Mouse (Mus musculus) left cerebral cortex, adult 9 months (tissue): ENCODE data around the gene Tcte2.

Experiments
- DNase-seq, 2 experiments: peaks; one replicate each; pipeline ENCODE4 v3.0.0; 2022; ENCODE audit warnings: low spot score in 2 of 2

Gene Tcte2

GRCm38 (mm10) chr17:13720187-13720586 is 41.4 kb downstream of the Tcte2 start:
- DNase-seq: no peak

GRCm38 (mm10) chr17:13717428-13717827 is 44.2 kb downstream of the Tcte2 start:
- peak in 1 of 2 experiments; percentile 37 for DNase-seq

- no peak for DNase-seq
These were observed 45.3 kb downstream of the Tcte2 start for GRCm38 (mm10) chr17:13716336-13716735.

GRCm38 (mm10) chr17:13715511-13715910 is 46.1 kb downstream of the Tcte2 start:
- DNase-seq: no peak

GRCm38 (mm10) chr17:13714654-13715053 is 47.0 kb downstream of the Tcte2 start:
- DNase-seq: no peak

- no peak for DNase-seq
These were observed 47.5 kb downstream of the Tcte2 start for GRCm38 (mm10) chr17:13714128-13714527.

- DNase-seq: no peak
These were observed 49.1 kb downstream of the Tcte2 start for GRCm38 (mm10) chr17:13712518-13712917.

- no peak for DNase-seq
These were observed 49.5 kb downstream of the Tcte2 start for GRCm38 (mm10) chr17:13712116-13712515.

GRCm38 (mm10) chr17:13711173-13711572 is 50.5 kb downstream of the Tcte2 start:
- DNase-seq: no peak

GRCm38 (mm10) chr17:13705481-13705921 is 56.1 kb downstream of the Tcte2 start:
- DNase-seq: no peak

GRCm38 (mm10) chr17:13703611-13704320 is 57.9 kb downstream of the Tcte2 start:
- no peak for DNase-seq

GRCm38 (mm10) chr17:13700131-13701016 is 61.3 kb downstream of the Tcte2 start:
- no peak for DNase-seq

GRCm38 (mm10) chr17:13699716-13700115 is 61.9 kb downstream of the Tcte2 start:
- no peak for DNase-seq

GRCm38 (mm10) chr17:13698194-13698593 is 63.4 kb downstream of the Tcte2 start:
- no peak for DNase-seq

- DNase-seq: no peak
These were observed 64.0 kb downstream of the Tcte2 start for GRCm38 (mm10) chr17:13697646-13698045.

- no peak for DNase-seq
These were observed 65.7 kb downstream of the Tcte2 start for GRCm38 (mm10) chr17:13695881-13696280.

- DNase-seq: no peak
These were observed 66.4 kb downstream of the Tcte2 start for GRCm38 (mm10) chr17:13695211-13695610.

GRCm38 (mm10) chr17:13694181-13694580 is 67.4 kb downstream of the Tcte2 start:
- DNase-seq: no peak

- no peak for DNase-seq
These were observed 74.0 kb downstream of the Tcte2 start for GRCm38 (mm10) chr17:13687656-13688055.

- DNase-seq: no peak
These were observed 74.5 kb downstream of the Tcte2 start for GRCm38 (mm10) chr17:13687086-13687485.

- peak in 1 of 2 experiments; percentile 33 for DNase-seq
These were observed 76.0 kb downstream of the Tcte2 start for GRCm38 (mm10) chr17:13685621-13686020.

- no peak for DNase-seq
These were observed 77.4 kb downstream of the Tcte2 start for GRCm38 (mm10) chr17:13684256-13684655.
